Mouse (Mus musculus) lung, adult 18-20 months (tissue): ENCODE measurements at regions not wholly inside any gene's neighbourhood (a gene's known extent, or its start where the extent isn't known, plus 50 kb on each side); places are given as distances from the start of the nearest gene placed in this dataset.

Experiments
- DNase-seq, 2 experiments: peaks; one replicate each; pipeline ENCODE4 v3.0.0; 2022; ENCODE audit warnings: mixed read lengths in 2 of 2

- DNase-seq, result peak; percentile 10 to 15
These were observed 118.7 kb downstream of the Tmem26 start for GRCm38 (mm10) chr10:68842023-68842735.

- no peak for DNase-seq
These were observed 120.6 kb downstream of the Tmem26 start for GRCm38 (mm10) chr10:68844066-68844465.

GRCm38 (mm10) chr10:68844596-68844995 lies 121.2 kb downstream of the Tmem26 start:
- DNase-seq, result no peak

- no peak for DNase-seq
These were observed 127.7 kb downstream of the Tmem26 start for GRCm38 (mm10) chr10:68851153-68851552.

- no peak for DNase-seq
These were observed 132.8 kb downstream of the Tmem26 start for GRCm38 (mm10) chr10:68855934-68856891.

- DNase-seq, result no peak
These were observed 141.3 kb downstream of the Tmem26 start for GRCm38 (mm10) chr10:68864606-68865378.

- DNase-seq, result no peak
These were observed 142.3 kb downstream of the Tmem26 start for GRCm38 (mm10) chr10:68865776-68866175.

- no peak for DNase-seq
These were observed 143.9 kb downstream of the Tmem26 start for GRCm38 (mm10) chr10:68867361-68867760.

- DNase-seq, result no peak
These were observed 148.7 kb downstream of the Tmem26 start for GRCm38 (mm10) chr10:68872102-68872501.

GRCm38 (mm10) chr10:68875641-68876040 lies 152.2 kb downstream of the Tmem26 start:
- DNase-seq, result no peak

GRCm38 (mm10) chr10:68893100-68893841 lies 169.8 kb downstream of the Tmem26 start:
- DNase-seq, result peak; percentile 53 to 65

- DNase-seq, result peak; percentile 18 to 24
These were observed 170.7 kb downstream of the Tmem26 start for GRCm38 (mm10) chr10:68894121-68894520.

GRCm38 (mm10) chr10:68897524-68897923 lies 174.1 kb downstream of the Tmem26 start:
- DNase-seq, result peak; percentile 22 to 24

GRCm38 (mm10) chr10:68901168-68901567 lies 177.7 kb downstream of the Tmem26 start:
- DNase-seq, result no peak

- peak; percentile 4 to 19 for DNase-seq
These were observed 179.2 kb downstream of the Tmem26 start for GRCm38 (mm10) chr10:68902670-68903069.

GRCm38 (mm10) chr10:68904337-68904736 lies 180.9 kb downstream of the Tmem26 start:
- DNase-seq, result no peak

- DNase-seq, result peak; percentile 31 to 53
These were observed 184.8 kb downstream of the Tmem26 start for GRCm38 (mm10) chr10:68908236-68908635.

GRCm38 (mm10) chr10:68909018-68909417 lies 185.6 kb downstream of the Tmem26 start:
- no peak for DNase-seq

- DNase-seq, result no peak
These were observed 192.7 kb downstream of the Tmem26 start for GRCm38 (mm10) chr10:68916147-68916546.

- no peak for DNase-seq
These were observed 212.4 kb downstream of the Tmem26 start for GRCm38 (mm10) chr10:68935843-68936242.

GRCm38 (mm10) chr10:68943239-68943638 lies 208.0 kb upstream of the Rhobtb1 start:
- DNase-seq, result no peak

GRCm38 (mm10) chr10:68956539-68956938 lies 194.7 kb upstream of the Rhobtb1 start:
- DNase-seq, result no peak
